Mouse (Mus musculus) bone marrow, adult 2 months (tissue): ENCODE data around the gene Tspyl3.

ENCODE experiments used
- CTCF ChIP-seq: fragments of 200-500 bp; IDR thresholded peaks from 2 replicates; pipeline ENCODE4 v1.5.1; 2011; ENCODE audit warnings: low read length, control low read depth; ENCODE audit not compliant: control insufficient read depth, insufficient read depth
- POLR2A ChIP-seq: fragments of 200-500 bp; IDR thresholded peaks from 2 replicates; pipeline ENCODE4 v1.6.1; 2011; ENCODE audit warnings: low read depth, mild to moderate bottlenecking, control low read depth, low read length, borderline replicate concordance; ENCODE audit not compliant: control insufficient read depth

GRCm38 (mm10) chr2:153217826-153218340 lies 7.4 kb downstream of the Tspyl3 start:
- TF ChIP-seq POLR2A (no peak), CTCF (no peak)
